Mouse (Mus musculus): ENCODE data around the gene Dock10. TPM values are rescaled to one million over a fixed set of nuclear protein-coding genes. Genes with fewer than 3 reads are reported as not detected.

Dock10 gene
- polyA plus RNA-seq, 1 experiment, result 36.5 TPM

GRCm38 (mm10) chr1:80728183-80728582, 30.1 kb downstream of the Dock10 start:
- H3K27me3 ChIP-seq (ENCODE audit: control insufficient read depth, insufficient read depth, low read length), result no peaks in the 10 kb centered on the region
- H3K27ac ChIP-seq (ENCODE audit: control insufficient read depth, insufficient read depth, low read length), result no peak overlapping the region
- H3K4me3 ChIP-seq (ENCODE audit: control insufficient read depth, insufficient read depth, low read length), result no peak overlapping the region
- TF ChIP-seq POLR2A (IDR thresholded peaks at IDR 0.05; ENCODE audit: control insufficient read depth, extremely low read depth, insufficient read depth, low read length, poor library complexity) (no peak), CTCF (IDR thresholded peaks at IDR 0.05; ENCODE audit: borderline replicate concordance, control insufficient read depth, extremely low read depth, insufficient read depth, low read length, poor library complexity) (no peak)
- DNase-seq, result peak; percentile 55
- H3K4me1 ChIP-seq (replicated peaks; ENCODE audit: control insufficient read depth, insufficient read depth, low read length), result peaks cover 7% of the 10 kb centered on the region
- 43% methylated on average over 1 of the region's 1 CpGs for WGBS
- no peaks in the 10 kb centered on the region for H3K36me3 ChIP-seq (ENCODE audit: control insufficient read depth, insufficient read depth, low read length)

DNA sequence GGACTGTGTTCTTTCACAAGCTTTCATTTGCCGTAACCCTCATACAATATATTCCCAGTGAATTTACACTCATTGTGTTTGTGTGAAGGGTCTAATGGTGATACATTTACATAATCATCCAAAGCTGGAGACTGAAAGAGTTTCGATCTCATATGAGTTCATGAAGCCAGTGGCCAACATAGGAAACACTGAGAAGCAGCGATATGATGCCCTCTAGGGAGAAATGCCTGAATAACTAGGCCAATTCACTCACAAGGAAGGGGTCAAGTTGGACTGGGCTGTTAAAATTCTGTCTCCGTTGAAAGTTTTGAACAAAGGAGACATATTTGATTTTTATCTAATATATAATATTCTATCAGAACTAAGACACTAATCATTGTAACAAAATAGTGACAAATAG, 30.9 kb downstream of the Dock10 start:
- Histone ChIP-seq H3K4me3 (ENCODE audit: control insufficient read depth, insufficient read depth, low read length) (no peak overlapping the region), H3K27ac (ENCODE audit: control insufficient read depth, insufficient read depth, low read length) (no peak overlapping the region), H3K27me3 (ENCODE audit: control insufficient read depth, insufficient read depth, low read length) (no peaks in the 10 kb centered on the region), H3K36me3 (ENCODE audit: control insufficient read depth, insufficient read depth, low read length) (no peaks in the 10 kb centered on the region), H3K4me1 (replicated peaks; ENCODE audit: control insufficient read depth, insufficient read depth, low read length) (peaks cover 7% of the 10 kb centered on the region)
- 76% methylated on average over 4 of the region's 4 CpGs for WGBS
- DNase-seq, result no peak
- TF ChIP-seq POLR2A (IDR thresholded peaks at IDR 0.05; ENCODE audit: control insufficient read depth, extremely low read depth, insufficient read depth, low read length, poor library complexity) (no peak), CTCF (IDR thresholded peaks at IDR 0.05; ENCODE audit: borderline replicate concordance, control insufficient read depth, extremely low read depth, insufficient read depth, low read length, poor library complexity) (no peak)

- no peaks in the 10 kb centered on the region for H3K36me3 ChIP-seq (ENCODE audit: control insufficient read depth, insufficient read depth, low read length)
- no peaks in the 10 kb centered on the region for H3K27me3 ChIP-seq (ENCODE audit: control insufficient read depth, insufficient read depth, low read length)
- DNase-seq, result peak; percentile 70
- H3K4me3 ChIP-seq (ENCODE audit: control insufficient read depth, insufficient read depth, low read length), result no peak overlapping the region
- H3K4me1 ChIP-seq (replicated peaks; ENCODE audit: control insufficient read depth, insufficient read depth, low read length), result peaks cover 4% of the 10 kb centered on the region; the same call in 1 of the 2 replicates
- no peak for TF ChIP-seq POLR2A (IDR thresholded peaks at IDR 0.05; ENCODE audit: control insufficient read depth, extremely low read depth, insufficient read depth, low read length, poor library complexity)
- no peak for TF ChIP-seq CTCF (IDR thresholded peaks at IDR 0.05; ENCODE audit: borderline replicate concordance, control insufficient read depth, extremely low read depth, insufficient read depth, low read length, poor library complexity)
- H3K27ac ChIP-seq (ENCODE audit: control insufficient read depth, insufficient read depth, low read length), result no peak overlapping the region
- 11% methylated on average over 4 of the region's 4 CpGs for WGBS
Observed at GRCm38 (mm10) chr1:80722647-80723046, 35.7 kb downstream of the Dock10 start.

DNA sequence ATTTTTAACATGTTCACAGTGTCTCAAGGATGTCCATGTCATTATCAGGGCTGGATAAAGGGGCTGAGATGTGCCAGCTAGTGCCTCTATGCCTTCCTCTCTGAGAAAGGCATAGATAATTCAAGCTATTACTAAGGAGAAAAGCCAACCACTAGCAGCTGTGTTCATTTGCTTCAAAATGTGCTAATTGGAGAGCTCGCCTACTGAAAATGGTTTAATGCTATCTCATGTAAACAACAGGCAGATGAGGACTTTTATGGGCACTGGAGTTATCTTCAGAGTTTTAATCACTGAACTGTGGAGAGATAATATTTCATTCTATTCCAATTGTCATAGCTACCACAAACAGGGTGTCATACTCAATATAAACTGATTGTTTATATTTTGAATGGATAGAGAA, 36.3 kb downstream of the Dock10 start:
- H3K27me3 ChIP-seq (ENCODE audit: control insufficient read depth, insufficient read depth, low read length), result no peaks in the 10 kb centered on the region
- H3K27ac ChIP-seq (ENCODE audit: control insufficient read depth, insufficient read depth, low read length), result no peak overlapping the region
- DNase-seq, result no peak
- H3K36me3 ChIP-seq (ENCODE audit: control insufficient read depth, insufficient read depth, low read length), result no peaks in the 10 kb centered on the region
- TF ChIP-seq CTCF (IDR thresholded peaks at IDR 0.05; ENCODE audit: borderline replicate concordance, control insufficient read depth, extremely low read depth, insufficient read depth, low read length, poor library complexity) (no peak), POLR2A (IDR thresholded peaks at IDR 0.05; ENCODE audit: control insufficient read depth, extremely low read depth, insufficient read depth, low read length, poor library complexity) (no peak)
- no peak overlapping the region for H3K4me3 ChIP-seq (ENCODE audit: control insufficient read depth, insufficient read depth, low read length)
- 93% methylated on average over 1 of the region's 1 CpGs for WGBS
- peaks cover 4% of the 10 kb centered on the region; the same call in 1 of the 2 replicates for H3K4me1 ChIP-seq (replicated peaks; ENCODE audit: control insufficient read depth, insufficient read depth, low read length)

- no peak for DNase-seq
- Histone ChIP-seq H3K4me3 (ENCODE audit: control insufficient read depth, insufficient read depth, low read length) (no peak overlapping the region), H3K27ac (ENCODE audit: control insufficient read depth, insufficient read depth, low read length) (no peak overlapping the region), H3K4me1 (replicated peaks; ENCODE audit: control insufficient read depth, insufficient read depth, low read length) (peaks cover 4% of the 10 kb centered on the region; the same call in 1 of the 2 replicates), H3K27me3 (ENCODE audit: control insufficient read depth, insufficient read depth, low read length) (no peaks in the 10 kb centered on the region), H3K36me3 (ENCODE audit: control insufficient read depth, insufficient read depth, low read length) (no peaks in the 10 kb centered on the region)
- TF ChIP-seq POLR2A (IDR thresholded peaks at IDR 0.05; ENCODE audit: control insufficient read depth, extremely low read depth, insufficient read depth, low read length, poor library complexity) (no peak), CTCF (IDR thresholded peaks at IDR 0.05; ENCODE audit: borderline replicate concordance, control insufficient read depth, extremely low read depth, insufficient read depth, low read length, poor library complexity) (no peak)
- 99% methylated on average over 2 of the region's 2 CpGs for WGBS
Observed at GRCm38 (mm10) chr1:80721181-80721580, 37.1 kb downstream of the Dock10 start.

DNA sequence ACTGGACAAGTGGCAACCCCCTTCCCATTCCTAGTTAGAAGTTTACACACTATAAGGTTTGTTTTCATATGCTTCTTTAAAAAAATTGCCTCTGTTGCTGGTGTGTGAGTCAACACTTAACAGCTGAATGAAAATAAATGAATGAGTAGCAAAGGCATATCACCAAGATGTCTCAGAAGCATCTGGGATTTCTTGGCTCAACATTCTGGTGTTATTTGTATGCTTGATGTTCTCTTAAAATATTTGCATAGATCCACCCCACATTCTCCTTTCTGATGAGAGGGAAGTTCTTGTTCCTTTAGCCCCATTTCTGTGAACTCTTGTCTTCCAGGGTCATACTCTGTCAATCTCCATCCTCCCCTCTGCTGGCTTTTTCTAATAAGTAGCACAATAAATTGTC, 38.2 kb downstream of the Dock10 start:
- Histone ChIP-seq H3K27me3 (ENCODE audit: control insufficient read depth, insufficient read depth, low read length) (no peaks in the 10 kb centered on the region), H3K27ac (ENCODE audit: control insufficient read depth, insufficient read depth, low read length) (no peak overlapping the region), H3K36me3 (ENCODE audit: control insufficient read depth, insufficient read depth, low read length) (no peaks in the 10 kb centered on the region), H3K4me1 (replicated peaks; ENCODE audit: control insufficient read depth, insufficient read depth, low read length) (peaks cover 4% of the 10 kb centered on the region; the same call in 1 of the 2 replicates), H3K4me3 (ENCODE audit: control insufficient read depth, insufficient read depth, low read length) (no peak overlapping the region)
- TF ChIP-seq CTCF (IDR thresholded peaks at IDR 0.05; ENCODE audit: borderline replicate concordance, control insufficient read depth, extremely low read depth, insufficient read depth, low read length, poor library complexity) (no peak), POLR2A (IDR thresholded peaks at IDR 0.05; ENCODE audit: control insufficient read depth, extremely low read depth, insufficient read depth, low read length, poor library complexity) (no peak)
- DNase-seq, result no peak

GRCm38 (mm10) chr1:80719436-80719835, 38.9 kb downstream of the Dock10 start:
- Histone ChIP-seq H3K27me3 (ENCODE audit: control insufficient read depth, insufficient read depth, low read length) (no peaks in the 10 kb centered on the region), H3K36me3 (ENCODE audit: control insufficient read depth, insufficient read depth, low read length) (no peaks in the 10 kb centered on the region), H3K4me3 (ENCODE audit: control insufficient read depth, insufficient read depth, low read length) (no peak overlapping the region), H3K27ac (ENCODE audit: control insufficient read depth, insufficient read depth, low read length) (no peak overlapping the region; the same call in 1 of the 2 replicates), H3K4me1 (replicated peaks; ENCODE audit: control insufficient read depth, insufficient read depth, low read length) (peaks cover 4% of the 10 kb centered on the region; the same call in 1 of the 2 replicates)
- TF ChIP-seq POLR2A (IDR thresholded peaks at IDR 0.05; ENCODE audit: control insufficient read depth, extremely low read depth, insufficient read depth, low read length, poor library complexity) (no peak), CTCF (IDR thresholded peaks at IDR 0.05; ENCODE audit: borderline replicate concordance, control insufficient read depth, extremely low read depth, insufficient read depth, low read length, poor library complexity) (no peak)
- WGBS, result 45% methylated on average over 6 of the region's 6 CpGs
- DNase-seq, result no peak
